ENCODE assay signal across 9 mouse cellular contexts in the genomic region with DNA sequence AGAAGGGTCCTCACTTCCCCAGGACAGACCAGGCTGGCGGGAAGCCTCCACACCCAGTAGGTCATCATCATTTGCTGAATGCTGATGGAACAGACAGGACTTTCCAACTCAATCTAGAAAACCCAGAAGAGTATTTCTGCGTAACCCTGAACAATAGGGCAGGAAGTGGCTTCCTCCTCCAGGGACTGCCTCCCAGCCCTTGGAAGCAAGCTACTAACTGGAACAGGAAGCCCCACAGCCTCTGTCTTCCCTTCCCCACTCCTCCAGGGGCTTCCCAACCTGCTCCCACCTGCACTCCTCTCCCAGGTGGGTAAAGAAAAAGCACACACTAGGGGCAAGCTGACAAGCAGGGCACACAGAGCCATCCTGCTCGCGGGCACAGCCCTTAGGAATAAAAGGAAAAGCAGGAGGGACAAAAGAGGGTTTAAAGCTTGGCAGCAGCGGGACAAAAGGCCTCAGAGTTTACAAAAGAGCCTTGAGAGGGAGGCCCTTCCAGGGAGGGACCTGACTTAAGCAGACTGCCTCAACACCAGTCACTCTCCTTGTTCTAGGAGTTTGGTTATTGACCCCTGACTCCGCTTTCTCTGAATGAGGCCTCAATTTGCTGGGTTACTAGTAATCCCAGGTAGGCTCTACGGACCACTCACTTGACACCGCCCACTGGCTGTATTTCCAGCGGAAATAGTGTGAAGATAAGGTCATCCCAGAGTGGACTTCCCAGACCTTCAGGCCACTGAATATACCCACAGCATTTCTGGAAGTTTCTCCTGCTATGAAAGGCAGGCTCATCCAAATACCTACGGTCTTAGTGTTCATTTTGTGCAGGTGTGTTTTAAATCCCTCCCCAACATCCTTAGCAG. TPM values are rescaled to one million over a fixed set of nuclear protein-coding genes. Genes with fewer than 3 reads are reported as not detected.
DNase-seq lines count a peak whose midpoint lies in the region; ATAC-seq lines count a peak whose summit lies in the region.
"Had no signal": no experiment of that assay in that cellular context is flagged by ENCODE, and none has a peak within 500 bp of the region (broad histone marks: within the 10 kb centered on the region; RNA-seq: fewer than 3 reads in every experiment).

No protein-coding gene starts in this region.

- peak overlapping the region; percentile 18; the same call in 1 of the 2 replicates for H3K9ac ChIP-seq in midbrain, embryonic 14.5 days (replicated peaks; ENCODE audit: low read length)

- 51% methylated on average over 10 of the region's 10 CpGs for WGBS in heart, embryonic 10.5 days
- WGBS in midbrain, embryonic 14.5 days = 8% methylated on average over 10 of the region's 10 CpGs

- no peak overlapping the region for H3K4me3 ChIP-seq in heart, embryonic 10.5 days
- no peak overlapping the region for H3K4me3 ChIP-seq in midbrain, embryonic 14.5 days (replicated peaks; ENCODE audit: low read depth, low read length)
- H3K4me3 ChIP-seq: myocyte had no signal

- no peak for ATAC-seq in midbrain, embryonic 14.5 days (ENCODE audit: low FRiP score, low TSS enrichment)
- ATAC-seq in CD4-positive, CD25-positive, alpha-beta regulatory T cell, adult 4 months = no peak

- H3K4me1 ChIP-seq in heart, embryonic 10.5 days = peaks cover 48% of the 10 kb centered on the region
- peaks cover 36% of the 10 kb centered on the region for H3K4me1 ChIP-seq in midbrain, embryonic 14.5 days (ENCODE audit: control insufficient read depth, insufficient read depth, low read length)

- no peaks in the 10 kb centered on the region for H3K9me3 ChIP-seq in heart, embryonic 10.5 days
- H3K9me3 ChIP-seq in midbrain, embryonic 14.5 days (ENCODE audit: control insufficient read depth, low read length) = no peaks in the 10 kb centered on the region

- peak overlapping the region; percentile 92 for H3K27ac ChIP-seq in heart, embryonic 10.5 days
- peak overlapping the region; percentile 92 for H3K27ac ChIP-seq in midbrain, embryonic 14.5 days (replicated peaks; ENCODE audit: low read depth, low read length)

- H3K36me3 ChIP-seq in heart, embryonic 10.5 days = peaks cover 9% of the 10 kb centered on the region
- H3K36me3 ChIP-seq in midbrain, embryonic 14.5 days (ENCODE audit: control insufficient read depth, insufficient read depth, low read length) = peaks cover 7% of the 10 kb centered on the region

- peak overlapping the region; percentile 14 for H3K4me2 ChIP-seq in midbrain, embryonic 14.5 days (ENCODE audit: low read length)

- no peaks in the 10 kb centered on the region for H3K27me3 ChIP-seq in heart, embryonic 10.5 days (ENCODE audit: insufficient read depth, poor library complexity, severe bottlenecking)
- H3K27me3 ChIP-seq in midbrain, embryonic 14.5 days (ENCODE audit: control insufficient read depth, insufficient read depth, low read length) = no peaks in the 10 kb centered on the region

- DNase-seq in adrenal gland, postnatal 36 days = peak; percentile 10 to 33
- no peak for DNase-seq in adrenal gland, adult 2 months
- DNase-seq in heart, embryonic 10.5 days (ENCODE audit: low spot score) = no peak
- DNase-seq in kidney, postnatal 10 days = peak; percentile 52
- peak; percentile 62 for DNase-seq in midbrain, embryonic 14.5 days
- DNase-seq in MN1 (ENCODE audit: low spot score) = no peak
- DNase-seq in thymus, postnatal 14 days = no peak

RNA-seq across cellular contexts. Expression of a gene that starts 1.6 kb away (rescaled TPM):
- total RNA-seq in adrenal gland, postnatal 36 days (2021) = 10 to 100 TPM; 17.0 to 21.4 TPM
- total RNA-seq in adrenal gland, adult 2 months (2021) = 10 to 100 TPM; 17.2 to 17.3 TPM
- 10.4 and 11.2 TPM in 2 replicates for polyA plus RNA-seq in adrenal gland, adult 2 months (2012; rRNA removed)
- 14.6 and 18.7 TPM in 2 replicates for polyA plus RNA-seq in heart, embryonic 10.5 days (2016; fragmentation: Nextera tagmentation; extraction: Ambion mirVana)
- 31.1 and 47.7 TPM in 2 replicates for polyA plus RNA-seq in midbrain, embryonic 14.5 days (2014; fragmentation: Nextera tagmentation; extraction: Ambion mirVana)
- polyA plus RNA-seq in CD4-positive, CD25-positive, alpha-beta regulatory T cell, adult 4 months (2017; shearing (Covaris generic)) = 10 to 100 TPM in 1 of 2 experiments, 1 to 10 TPM in 1; 9.7 to 12.3 TPM

RNA-seq across cellular contexts. Expression of a gene that starts 27.9 kb away (rescaled TPM):
- 10 to 100 TPM; 73.9 to 81.7 TPM for total RNA-seq in adrenal gland, postnatal 36 days (2021)
- 10 to 100 TPM; 58.8 to 82.3 TPM for total RNA-seq in adrenal gland, adult 2 months (2021)
- polyA plus RNA-seq in adrenal gland, adult 2 months (2012; rRNA removed) = 2.7 and 2.8 TPM in 2 replicates
- 126 and 148 TPM in 2 replicates for polyA plus RNA-seq in heart, embryonic 10.5 days (2016; fragmentation: Nextera tagmentation; extraction: Ambion mirVana)
- polyA plus RNA-seq in midbrain, embryonic 14.5 days (2014; fragmentation: Nextera tagmentation; extraction: Ambion mirVana) = 152 and 207 TPM in 2 replicates
- polyA plus RNA-seq in CD4-positive, CD25-positive, alpha-beta regulatory T cell, adult 4 months (2017; shearing (Covaris generic)) = 100 to 1,000 TPM in 1 of 2 experiments, 10 to 100 TPM in 1; 78.7 to 103 TPM

RNA-seq across cellular contexts. Expression of a gene that starts 35.3 kb away (rescaled TPM):
- total RNA-seq in adrenal gland, postnatal 36 days (2021) = 1 to 10 TPM; 2.7 to 2.8 TPM
- total RNA-seq in adrenal gland, adult 2 months (2021) = 1 to 10 TPM; 1.7 to 2.7 TPM
- polyA plus RNA-seq in adrenal gland, adult 2 months (2012; rRNA removed) = 0.13 and 0.54 TPM in 2 replicates
- 35.6 and 47.2 TPM in 2 replicates for polyA plus RNA-seq in heart, embryonic 10.5 days (2016; fragmentation: Nextera tagmentation; extraction: Ambion mirVana)
- 0.18 and 1.2 TPM in 2 replicates for polyA plus RNA-seq in midbrain, embryonic 14.5 days (2014; fragmentation: Nextera tagmentation; extraction: Ambion mirVana)
- polyA plus RNA-seq in CD4-positive, CD25-positive, alpha-beta regulatory T cell, adult 4 months (2017; shearing (Covaris generic)) = 1 to 10 TPM in 1 of 2 experiments, not detected in 1; 1.2 TPM

Comparison
In these comparisons a context has a peak if more than half of its experiments do, and no peak if none do; other contexts are left out.
1. DNase-seq: peak in adrenal gland, postnatal 36 days (2 of 2), kidney, postnatal 10 days (single experiment) and midbrain, embryonic 14.5 days (single experiment); none in adrenal gland, adult 2 months (single experiment), heart, embryonic 10.5 days (single experiment), MN1 (single experiment) and thymus, postnatal 14 days (single experiment).
2. RNA of a gene that starts 27.9 kb away (polyA plus RNA-seq): 152 to 207 TPM in midbrain, embryonic 14.5 days, 126 to 148 TPM in heart, embryonic 10.5 days and 78.7 to 103 TPM in CD4-positive, CD25-positive, alpha-beta regulatory T cell, adult 4 months; 2.7 to 2.8 TPM in adrenal gland, adult 2 months; every median in the first group is over 10 times any median in the second.
3. RNA of a gene that starts 35.3 kb away (polyA plus RNA-seq): 35.6 to 47.2 TPM in heart, embryonic 10.5 days; 0.18 to 1.2 TPM in midbrain, embryonic 14.5 days, 1.2 TPM in CD4-positive, CD25-positive, alpha-beta regulatory T cell, adult 4 months and 0.13 to 0.54 TPM in adrenal gland, adult 2 months; every median in the first group is over 10 times any median in the second.